Mouse (Mus musculus): Measurements from ENCODE around the gene Shld1. TPM values are rescaled to one million over a fixed set of nuclear protein-coding genes. Genes with fewer than 3 reads are reported as not detected.

The Shld1 gene
- polyA plus RNA-seq, 1 experiment from 2014 or later = 24.0 TPM

- H3K4me1 ChIP-seq (ENCODE audit: control insufficient read depth, insufficient read depth, low read length) = no peaks in the 10 kb centered on the region
- H3K4me2 ChIP-seq (ENCODE audit: low read depth) = no peak overlapping the region
- H3K27ac ChIP-seq (ENCODE audit: low read depth, low read length) = no peak overlapping the region
- no peaks in the 10 kb centered on the region for H3K27me3 ChIP-seq (ENCODE audit: control insufficient read depth, insufficient read depth, low read length)
- no peak overlapping the region for H3K9ac ChIP-seq (ENCODE audit: low read length)
- DNase-seq (ENCODE audit: low spot score) (no peak), ATAC-seq (ENCODE audit: insufficient read depth, low FRiP score, low TSS enrichment) (no peak)
- no peaks in the 10 kb centered on the region for H3K36me3 ChIP-seq (ENCODE audit: control insufficient read depth, insufficient read depth, low read length)
- WGBS = 89% methylated on average over 7 of the region's 7 CpGs
- H3K9me3 ChIP-seq (ENCODE audit: control insufficient read depth, low read length) = no peaks in the 10 kb centered on the region
- H3K4me3 ChIP-seq (ENCODE audit: low read depth, low read length) = no peak overlapping the region
These were observed 1.9 kb downstream of the Shld1 start for GRCm38 (mm10) chr2:132688611-132689021.

- Histone ChIP-seq H3K4me1 (ENCODE audit: control insufficient read depth, insufficient read depth, low read length) (no peaks in the 10 kb centered on the region), H3K36me3 (ENCODE audit: control insufficient read depth, insufficient read depth, low read length) (no peaks in the 10 kb centered on the region), H3K4me3 (ENCODE audit: low read depth, low read length) (no peak overlapping the region), H3K9me3 (ENCODE audit: control insufficient read depth, low read length) (no peaks in the 10 kb centered on the region), H3K9ac (ENCODE audit: low read length) (no peak overlapping the region), H3K27me3 (ENCODE audit: control insufficient read depth, insufficient read depth, low read length) (no peaks in the 10 kb centered on the region), H3K4me2 (ENCODE audit: low read depth) (no peak overlapping the region), H3K27ac (ENCODE audit: low read depth, low read length) (no peak overlapping the region)
- 78% methylated on average over 4 of the region's 4 CpGs for WGBS
- no peak for ATAC-seq (ENCODE audit: insufficient read depth, low FRiP score, low TSS enrichment)
- no peak for DNase-seq (ENCODE audit: low spot score)
These were observed 2.4 kb downstream of the Shld1 start for GRCm38 (mm10) chr2:132689188-132689568.

- Histone ChIP-seq H3K36me3 (ENCODE audit: control insufficient read depth, insufficient read depth, low read length) (no peaks in the 10 kb centered on the region), H3K9me3 (ENCODE audit: control insufficient read depth, low read length) (no peaks in the 10 kb centered on the region), H3K9ac (ENCODE audit: low read length) (no peak overlapping the region), H3K27ac (ENCODE audit: low read depth, low read length) (no peak overlapping the region), H3K4me1 (ENCODE audit: control insufficient read depth, insufficient read depth, low read length) (no peaks in the 10 kb centered on the region), H3K4me2 (ENCODE audit: low read depth) (no peak overlapping the region), H3K27me3 (ENCODE audit: control insufficient read depth, insufficient read depth, low read length) (no peaks in the 10 kb centered on the region), H3K4me3 (ENCODE audit: low read depth, low read length) (no peak overlapping the region)
- ATAC-seq (ENCODE audit: insufficient read depth, low FRiP score, low TSS enrichment) (no peak), DNase-seq (ENCODE audit: low spot score) (no peak)
- 82% methylated on average over 15 of the region's 15 CpGs for WGBS
These were observed 3.0 kb downstream of the Shld1 start for GRCm38 (mm10) chr2:132689569-132690231.

GRCm38 (mm10) chr2:132691731-132692130 is 5.0 kb downstream of the Shld1 start:
- no peaks in the 10 kb centered on the region for H3K36me3 ChIP-seq (ENCODE audit: control insufficient read depth, insufficient read depth, low read length)
- no peak overlapping the region for H3K4me3 ChIP-seq (ENCODE audit: low read depth, low read length)
- no peaks in the 10 kb centered on the region for H3K4me1 ChIP-seq (ENCODE audit: control insufficient read depth, insufficient read depth, low read length)
- no peak overlapping the region for H3K4me2 ChIP-seq (ENCODE audit: low read depth)
- DNase-seq (ENCODE audit: low spot score) (no peak), ATAC-seq (ENCODE audit: insufficient read depth, low FRiP score, low TSS enrichment) (no peak)
- no peaks in the 10 kb centered on the region for H3K27me3 ChIP-seq (ENCODE audit: control insufficient read depth, insufficient read depth, low read length)
- H3K27ac ChIP-seq (ENCODE audit: low read depth, low read length) = no peak overlapping the region
- WGBS = 77% methylated on average over 7 of the region's 7 CpGs
- no peaks in the 10 kb centered on the region for H3K9me3 ChIP-seq (ENCODE audit: control insufficient read depth, low read length)
- H3K9ac ChIP-seq (ENCODE audit: low read length) = no peak overlapping the region

GRCm38 (mm10) chr2:132692320-132692719 is 5.6 kb downstream of the Shld1 start:
- no peak overlapping the region for H3K9ac ChIP-seq (ENCODE audit: low read length)
- no peaks in the 10 kb centered on the region for H3K4me1 ChIP-seq (ENCODE audit: control insufficient read depth, insufficient read depth, low read length)
- ATAC-seq (ENCODE audit: insufficient read depth, low FRiP score, low TSS enrichment) (no peak), DNase-seq (ENCODE audit: low spot score) (no peak)
- H3K4me3 ChIP-seq (ENCODE audit: low read depth, low read length) = no peak overlapping the region
- H3K27me3 ChIP-seq (ENCODE audit: control insufficient read depth, insufficient read depth, low read length) = no peaks in the 10 kb centered on the region
- H3K36me3 ChIP-seq (ENCODE audit: control insufficient read depth, insufficient read depth, low read length) = no peaks in the 10 kb centered on the region
- no peak overlapping the region for H3K27ac ChIP-seq (ENCODE audit: low read depth, low read length)
- no peaks in the 10 kb centered on the region for H3K9me3 ChIP-seq (ENCODE audit: control insufficient read depth, low read length)
- whole genome bisulfite sequencing = 67% methylated on average over 1 of the region's 1 CpGs
- no peak overlapping the region for H3K4me2 ChIP-seq (ENCODE audit: low read depth)

GRCm38 (mm10) chr2:132693980-132694379 is 7.2 kb downstream of the Shld1 start:
- Histone ChIP-seq H3K4me1 (ENCODE audit: control insufficient read depth, insufficient read depth, low read length) (no peaks in the 10 kb centered on the region), H3K27ac (ENCODE audit: low read depth, low read length) (no peak overlapping the region), H3K4me3 (ENCODE audit: low read depth, low read length) (no peak overlapping the region), H3K27me3 (ENCODE audit: control insufficient read depth, insufficient read depth, low read length) (no peaks in the 10 kb centered on the region), H3K4me2 (ENCODE audit: low read depth) (no peak overlapping the region), H3K9me3 (ENCODE audit: control insufficient read depth, low read length) (no peaks in the 10 kb centered on the region), H3K36me3 (ENCODE audit: control insufficient read depth, insufficient read depth, low read length) (no peaks in the 10 kb centered on the region), H3K9ac (ENCODE audit: low read length) (no peak overlapping the region)
- DNase-seq (ENCODE audit: low spot score) = no peak
- no peak for ATAC-seq (ENCODE audit: insufficient read depth, low FRiP score, low TSS enrichment)
- 96% methylated on average over 3 of the region's 3 CpGs for WGBS

GRCm38 (mm10) chr2:132695358-132696093 is 8.8 kb downstream of the Shld1 start:
- Histone ChIP-seq H3K9me3 (ENCODE audit: control insufficient read depth, low read length) (no peaks in the 10 kb centered on the region), H3K4me1 (ENCODE audit: control insufficient read depth, insufficient read depth, low read length) (no peaks in the 10 kb centered on the region), H3K27me3 (ENCODE audit: control insufficient read depth, insufficient read depth, low read length) (no peaks in the 10 kb centered on the region), H3K36me3 (ENCODE audit: control insufficient read depth, insufficient read depth, low read length) (no peaks in the 10 kb centered on the region), H3K4me3 (ENCODE audit: low read depth, low read length) (no peak overlapping the region), H3K4me2 (ENCODE audit: low read depth) (no peak overlapping the region), H3K9ac (ENCODE audit: low read length) (no peak overlapping the region), H3K27ac (ENCODE audit: low read depth, low read length) (no peak overlapping the region)
- ATAC-seq (ENCODE audit: insufficient read depth, low FRiP score, low TSS enrichment) (no peak), DNase-seq (ENCODE audit: low spot score) (no peak)
- 89% methylated on average over 9 of the region's 9 CpGs for WGBS

- H3K4me3 ChIP-seq (ENCODE audit: low read depth, low read length) = no peak overlapping the region
- DNase-seq (ENCODE audit: low spot score) (no peak), ATAC-seq (ENCODE audit: insufficient read depth, low FRiP score, low TSS enrichment) (no peak)
- no peaks in the 10 kb centered on the region for H3K4me1 ChIP-seq (ENCODE audit: control insufficient read depth, insufficient read depth, low read length)
- WGBS = 93% methylated on average over 5 of the region's 5 CpGs
- H3K9me3 ChIP-seq (ENCODE audit: control insufficient read depth, low read length) = no peaks in the 10 kb centered on the region
- H3K9ac ChIP-seq (ENCODE audit: low read length) = no peak overlapping the region
- no peak overlapping the region for H3K4me2 ChIP-seq (ENCODE audit: low read depth)
- no peaks in the 10 kb centered on the region for H3K27me3 ChIP-seq (ENCODE audit: control insufficient read depth, insufficient read depth, low read length)
- H3K27ac ChIP-seq (ENCODE audit: low read depth, low read length) = no peak overlapping the region
- H3K36me3 ChIP-seq (ENCODE audit: control insufficient read depth, insufficient read depth, low read length) = no peaks in the 10 kb centered on the region
These were observed 9.8 kb downstream of the Shld1 start for GRCm38 (mm10) chr2:132696519-132696918.

GRCm38 (mm10) chr2:132697256-132697655 is 10.5 kb downstream of the Shld1 start:
- 86% methylated on average over 5 of the region's 5 CpGs for whole genome bisulfite sequencing

More at GRCm38 (mm10) chr2:132697256-132697655, 10.5 kb downstream of the Shld1 start:
- Histone ChIP-seq H3K4me1 (ENCODE audit: control insufficient read depth, insufficient read depth, low read length) (no peaks in the 10 kb centered on the region), H3K27ac (ENCODE audit: low read depth, low read length) (no peak overlapping the region), H3K4me2 (ENCODE audit: low read depth) (no peak overlapping the region), H3K9ac (ENCODE audit: low read length) (no peak overlapping the region), H3K4me3 (ENCODE audit: low read depth, low read length) (no peak overlapping the region), H3K27me3 (ENCODE audit: control insufficient read depth, insufficient read depth, low read length) (no peaks in the 10 kb centered on the region), H3K9me3 (ENCODE audit: control insufficient read depth, low read length) (no peaks in the 10 kb centered on the region), H3K36me3 (ENCODE audit: control insufficient read depth, insufficient read depth, low read length) (no peaks in the 10 kb centered on the region)
- ATAC-seq (ENCODE audit: insufficient read depth, low FRiP score, low TSS enrichment) (no peak), DNase-seq (ENCODE audit: low spot score) (no peak)
